Mouse (Mus musculus): ENCODE measurements around the gene Fam76b.

DNA sequence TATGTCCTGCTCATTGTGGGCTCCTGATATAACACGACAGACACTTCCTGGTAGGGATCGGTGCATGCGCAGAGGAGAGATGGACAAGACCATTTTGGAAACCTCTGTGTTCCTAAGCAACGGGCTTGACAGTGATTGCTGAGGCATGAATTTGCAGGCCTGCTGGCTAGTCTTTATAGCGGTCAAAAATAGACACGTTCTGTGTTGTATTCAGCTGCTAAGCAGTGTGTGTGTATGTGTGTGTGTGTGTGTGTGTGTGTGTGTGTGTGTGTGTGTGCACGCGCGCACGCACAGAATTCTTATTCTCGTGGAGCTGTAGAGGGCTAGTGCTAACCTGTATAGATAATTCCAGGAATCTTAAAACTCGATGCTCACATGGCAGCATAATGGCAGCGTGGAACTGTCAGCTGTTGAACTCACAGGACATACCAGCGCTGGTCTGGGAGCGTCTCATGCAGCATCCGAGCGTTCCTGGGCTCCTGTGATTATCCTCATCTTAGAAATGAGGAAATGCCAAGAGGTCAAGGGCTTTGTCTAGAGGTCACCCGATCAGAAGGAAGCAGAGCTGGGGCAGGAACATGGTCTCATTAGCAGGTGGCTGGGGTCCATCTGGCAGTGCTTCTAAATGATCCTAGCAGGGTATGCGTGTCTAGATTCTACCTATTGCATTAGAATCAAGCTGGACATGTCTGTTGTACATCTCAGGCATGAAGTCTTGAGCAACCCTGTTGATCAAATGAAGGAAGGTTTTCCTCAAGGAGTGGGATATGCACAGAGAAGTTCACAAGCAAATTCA is 71.2 kb downstream of the Fam76b start:
- TF ChIP-seq CTCF (IDR thresholded peaks at IDR 0.05; ENCODE audit: low read depth) (no peak), EP300 (IDR thresholded peaks at IDR 0.05; ENCODE audit: low read depth) (no peak)

All from liver, embryonic 14.5 days (tissue).